Mouse (Mus musculus) kidney, adult 2 months (tissue): Measurements from ENCODE around the gene Nlrc5.

Experiments
- CTCF ChIP-seq: fragments of 200-500 bp; conservative IDR thresholded peaks from 2 replicates; pipeline ENCODE4 v1.5.1; 2011; ENCODE audit warnings: low read depth, mild to moderate bottlenecking, control low read depth, low read length, moderate library complexity, mixed read lengths; ENCODE audit not compliant: insufficient read depth, insufficient read length
- POLR2A ChIP-seq: fragments of 200-500 bp; IDR thresholded peaks from one replicate; pipeline ENCODE4 v1.6.1; 2011; ENCODE audit warnings: low read depth, low read length, control low read depth

GRCm38 (mm10) chr8:94575148-94575547 lies 141.0 kb downstream of the Nlrc5 start:
- TF ChIP-seq CTCF = no peak
- TF ChIP-seq POLR2A = no peak
